Mouse (Mus musculus) neural tube, embryonic 15.5 days (tissue): Measurements from ENCODE around the gene Pde1a. TPM values are rescaled to one million over a fixed set of nuclear protein-coding genes. Genes with fewer than 3 reads are reported as not detected.

ENCODE experiments used
- ATAC-seq: fragments of 200-750 bp; cut with Nextera tagmentation; 2 replicates; pipeline ENCODE4 v1.8.0; 2017; ENCODE audit warnings: mild to moderate bottlenecking, moderate TSS enrichment, moderate library complexity; ENCODE audit not compliant: low FRiP score
- H3K27ac ChIP-seq: fragments of 300-500 bp; sonication (generic); replicated peaks from 2 replicates; pipeline ENCODE4 v1.5.1; 2015; ENCODE audit warnings: mild to moderate bottlenecking, inconsistent platforms
- H3K27me3 ChIP-seq: fragments of 300-500 bp; sonication (generic); replicated peaks from 2 replicates; pipeline ENCODE4 v1.6.1; 2015; ENCODE audit warnings: inconsistent platforms
- H3K36me3 ChIP-seq: fragments of 300-500 bp; sonication (generic); 2 replicates; pipeline ENCODE4 v1.6.1; 2015; ENCODE audit warnings: inconsistent platforms
- H3K4me1 ChIP-seq: fragments of 300-500 bp; sonication (generic); 2 replicates; pipeline ENCODE4 v1.6.1; 2015; ENCODE audit warnings: inconsistent platforms
- H3K4me2 ChIP-seq: fragments of 300-500 bp; sonication (generic); 2 replicates; pipeline ENCODE4 v1.6.1; 2015; ENCODE audit warnings: inconsistent platforms, mild to moderate bottlenecking, moderate library complexity
- H3K4me3 ChIP-seq: fragments of 300-500 bp; sonication (generic); replicated peaks from 2 replicates; pipeline ENCODE4 v1.5.1; 2015; ENCODE audit warnings: mild to moderate bottlenecking, inconsistent platforms
- H3K9ac ChIP-seq: fragments of 300-500 bp; sonication (generic); replicated peaks from 2 replicates; pipeline ENCODE4 v1.6.1; 2015; ENCODE audit warnings: mild to moderate bottlenecking, inconsistent platforms
- H3K9me3 ChIP-seq: fragments of 300-500 bp; sonication (generic); replicated peaks from 2 replicates; pipeline ENCODE4 v1.6.1; 2016; ENCODE audit warnings: inconsistent platforms
- WGBS: fragments of 180-500 bp; shearing (Covaris S2); methylation state at CpG from one replicate; pipeline ENCODE4 v1.1.7; 2015; ENCODE audit warnings: mixed read lengths; 5-methylcytosine and 5-hydroxymethylcytosine counted together
- polyA plus RNA-seq: library from polyadenylated mRNA; unstranded; fragments of >200 nt; fragmentation: Nextera tagmentation; extraction: Ambion mirVana; gene quantifications from 2 replicates; pipeline ENCODE4 v1.2.1, GENCODE M21; 2015

The Pde1a gene
- polyA plus RNA-seq, result 12.0 and 17.1 TPM in 2 replicates

DNA sequence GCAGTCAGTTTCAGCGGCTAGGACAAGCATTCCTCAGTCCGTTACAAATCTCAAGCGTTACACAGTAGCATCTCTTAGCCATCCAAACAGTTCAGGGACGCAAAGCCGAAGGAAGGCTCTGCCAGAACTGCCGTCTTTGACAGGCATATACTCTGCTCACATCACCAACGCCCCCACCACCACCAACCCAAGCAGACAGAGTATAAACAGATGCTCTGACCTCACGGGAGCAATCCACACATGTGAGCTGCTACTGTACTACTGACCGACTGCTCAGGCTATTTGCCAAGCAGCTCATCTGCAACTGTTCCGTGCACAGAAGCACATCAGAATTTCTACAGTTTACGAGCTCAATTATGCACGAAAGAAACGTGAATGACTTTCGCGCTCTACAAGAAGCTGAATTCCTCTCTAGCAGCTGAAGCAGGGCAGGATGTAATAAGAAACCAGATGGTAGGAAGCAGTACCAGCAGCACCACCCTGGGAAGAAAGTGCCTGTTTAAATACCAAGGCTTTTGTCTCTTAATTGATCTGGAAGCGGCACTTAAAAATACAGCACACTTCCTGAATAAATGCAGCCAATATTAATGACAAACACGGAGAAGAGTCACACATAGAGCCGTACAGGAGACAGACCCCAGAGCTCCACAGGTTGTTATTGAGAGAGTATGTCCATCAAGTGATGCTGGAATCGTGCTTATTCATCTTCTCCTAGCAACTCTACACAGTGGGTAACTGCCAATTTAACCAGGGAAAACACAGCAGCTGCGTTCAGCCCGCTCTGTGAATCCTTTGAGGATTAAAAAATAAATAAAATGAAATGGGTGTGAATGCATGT lies at the start of gene Pde1a:
TSS of gene Pde1a (minus strand) at position 598 of the 838 bp plus-strand sequence.
- no peaks in the 10 kb centered on the region for H3K36me3 ChIP-seq
- H3K27ac ChIP-seq, result peak within 1 kb of the TSS; percentile 54
- no peaks in the 10 kb centered on the region for H3K9me3 ChIP-seq
- WGBS, result 5% methylated on average over 21 of the region's 21 CpGs
- peak within 1 kb of the TSS; percentile 38 for H3K4me3 ChIP-seq
- peak within 1 kb of the TSS; percentile 47 for H3K9ac ChIP-seq
- H3K27me3 ChIP-seq, result no peaks in the 10 kb centered on the region
- H3K4me1 ChIP-seq, result peaks cover 14% of the 10 kb centered on the region
- ATAC-seq, result peak; percentile 91
- peak within 1 kb of the TSS; percentile 71 for H3K4me2 ChIP-seq

DNA sequence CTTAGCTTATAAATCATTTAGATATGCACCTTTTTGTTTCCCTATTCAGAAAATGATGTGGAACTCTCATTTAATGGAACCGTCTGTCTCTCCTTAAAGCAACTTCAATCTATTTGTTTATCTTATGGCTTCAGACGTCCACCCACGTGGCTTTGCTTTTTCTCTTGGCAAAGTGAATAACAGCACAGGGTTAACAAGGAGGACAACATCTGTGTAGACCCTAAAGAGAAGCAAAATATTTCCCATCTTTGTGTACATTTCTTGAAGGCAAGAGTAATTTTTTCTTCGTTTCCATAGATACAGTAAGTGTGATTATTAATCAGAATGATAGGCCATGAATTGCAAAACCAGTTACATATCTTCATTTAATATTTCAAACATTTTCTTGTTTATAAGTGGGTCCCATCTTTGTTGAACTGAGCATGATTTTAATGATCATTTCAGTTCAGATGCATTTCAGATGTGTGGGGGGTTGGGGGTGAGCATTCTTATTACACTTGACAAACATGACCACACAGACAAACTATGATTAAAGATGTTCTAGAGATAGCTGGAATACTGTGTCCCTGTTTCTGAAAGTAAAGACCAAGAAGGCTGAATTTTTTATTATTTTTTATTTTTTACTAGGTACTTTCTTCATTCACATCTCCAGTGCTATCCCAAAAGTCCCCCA lies 49.5 kb upstream of the Pde1a start:
- no peaks in the 10 kb centered on the region for H3K9me3 ChIP-seq
- H3K4me3 ChIP-seq, result no peak overlapping the region
- no peak overlapping the region for H3K4me2 ChIP-seq
- H3K27me3 ChIP-seq, result no peaks in the 10 kb centered on the region
- no peaks in the 10 kb centered on the region for H3K4me1 ChIP-seq
- 59% methylated on average over 4 of the region's 4 CpGs for WGBS
- H3K9ac ChIP-seq, result no peak overlapping the region
- H3K27ac ChIP-seq, result no peak overlapping the region
- no peaks in the 10 kb centered on the region for H3K36me3 ChIP-seq
- no peak for ATAC-seq

DNA sequence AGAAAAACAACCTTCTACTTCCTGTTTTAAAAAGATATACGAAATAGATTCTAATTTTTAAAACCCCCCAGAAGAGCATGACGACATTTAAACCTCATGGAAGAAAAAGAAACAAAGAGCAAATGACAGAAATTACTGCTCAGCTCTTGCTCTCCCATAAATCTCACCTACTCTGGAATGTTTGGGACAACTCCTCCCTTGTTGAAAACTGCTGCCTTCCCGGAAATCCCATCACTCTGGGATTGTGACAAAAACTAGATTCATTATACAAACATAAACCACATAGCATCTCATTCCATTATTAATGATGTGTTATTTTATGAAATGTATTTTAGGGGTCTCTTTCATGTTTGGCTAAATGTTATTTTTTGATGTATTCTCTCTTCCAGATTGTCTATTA lies 48.9 kb upstream of the Pde1a start:
- WGBS, result 46% methylated on average over 3 of the region's 3 CpGs
- H3K36me3 ChIP-seq, result no peaks in the 10 kb centered on the region
- no peaks in the 10 kb centered on the region for H3K9me3 ChIP-seq
- H3K4me1 ChIP-seq, result no peaks in the 10 kb centered on the region
- H3K4me3 ChIP-seq, result no peak overlapping the region
- H3K4me2 ChIP-seq, result no peak overlapping the region
- H3K9ac ChIP-seq, result no peak overlapping the region
- no peaks in the 10 kb centered on the region for H3K27me3 ChIP-seq
- H3K27ac ChIP-seq, result no peak overlapping the region
- ATAC-seq, result no peak

- no peaks in the 10 kb centered on the region for H3K4me1 ChIP-seq
- no peak overlapping the region for H3K9ac ChIP-seq
- 95% methylated on average over 1 of the region's 1 CpGs for WGBS
- no peak overlapping the region for H3K27ac ChIP-seq
- H3K4me2 ChIP-seq, result no peak overlapping the region
- no peaks in the 10 kb centered on the region for H3K36me3 ChIP-seq
- H3K4me3 ChIP-seq, result no peak overlapping the region
- H3K27me3 ChIP-seq, result no peaks in the 10 kb centered on the region
- H3K9me3 ChIP-seq, result no peaks in the 10 kb centered on the region
- ATAC-seq, result no peak
Measured at GRCm38 (mm10) chr2:80168103-80168502, 38.8 kb upstream of the Pde1a start.

- 91% methylated on average over 2 of the region's 2 CpGs for WGBS
- Histone ChIP-seq H3K27ac (no peak overlapping the region), H3K9ac (no peak overlapping the region), H3K27me3 (no peaks in the 10 kb centered on the region), H3K4me1 (no peaks in the 10 kb centered on the region), H3K9me3 (no peaks in the 10 kb centered on the region), H3K36me3 (no peaks in the 10 kb centered on the region), H3K4me3 (no peak overlapping the region), H3K4me2 (no peak overlapping the region)
- no peak for ATAC-seq
Measured at GRCm38 (mm10) chr2:80158784-80159183, 29.5 kb upstream of the Pde1a start.

GRCm38 (mm10) chr2:80158196-80158595 lies 28.9 kb upstream of the Pde1a start:
- no peak overlapping the region for H3K4me3 ChIP-seq
- ATAC-seq, result no peak
- H3K36me3 ChIP-seq, result no peaks in the 10 kb centered on the region
- no peaks in the 10 kb centered on the region for H3K27me3 ChIP-seq
- H3K27ac ChIP-seq, result no peak overlapping the region
- H3K4me1 ChIP-seq, result no peaks in the 10 kb centered on the region
- no peaks in the 10 kb centered on the region for H3K9me3 ChIP-seq
- no peak overlapping the region for H3K4me2 ChIP-seq
- no peak overlapping the region for H3K9ac ChIP-seq
- WGBS, result 87% methylated on average over 3 of the region's 3 CpGs

GRCm38 (mm10) chr2:80150019-80150418 lies 20.8 kb upstream of the Pde1a start:
- H3K27ac ChIP-seq, result no peak overlapping the region
- H3K9ac ChIP-seq, result no peak overlapping the region
- ATAC-seq, result no peak
- H3K36me3 ChIP-seq, result no peaks in the 10 kb centered on the region
- WGBS, result 82% methylated on average over 6 of the region's 6 CpGs
- no peaks in the 10 kb centered on the region for H3K9me3 ChIP-seq
- no peaks in the 10 kb centered on the region for H3K4me1 ChIP-seq
- H3K27me3 ChIP-seq, result no peaks in the 10 kb centered on the region
- no peak overlapping the region for H3K4me3 ChIP-seq
- no peak overlapping the region for H3K4me2 ChIP-seq

DNA sequence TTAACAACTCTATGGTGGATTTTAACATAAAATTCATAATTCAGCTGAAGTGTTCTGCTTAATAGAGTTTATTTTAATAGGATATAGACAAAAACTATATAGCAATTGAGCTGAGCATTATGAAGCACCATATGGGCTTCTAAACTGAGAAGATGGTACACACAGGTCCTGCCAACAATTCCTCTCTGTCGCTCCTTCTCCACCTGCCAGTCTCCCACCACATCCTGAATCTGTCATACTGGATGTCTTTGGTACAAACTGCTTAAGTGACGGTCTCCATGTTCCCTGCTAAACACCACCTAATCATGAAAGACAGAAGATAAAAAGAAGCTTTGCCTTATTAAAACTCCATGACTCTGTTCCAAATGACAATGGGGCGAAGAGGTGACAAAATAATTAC lies 20.1 kb upstream of the Pde1a start:
- no peak for ATAC-seq
- no peak overlapping the region for H3K4me2 ChIP-seq
- H3K4me3 ChIP-seq, result no peak overlapping the region
- no peaks in the 10 kb centered on the region for H3K36me3 ChIP-seq
- no peak overlapping the region for H3K27ac ChIP-seq
- H3K9me3 ChIP-seq, result no peaks in the 10 kb centered on the region
- WGBS, result 85% methylated on average over 3 of the region's 3 CpGs
- H3K4me1 ChIP-seq, result no peaks in the 10 kb centered on the region
- H3K9ac ChIP-seq, result no peak overlapping the region
- no peaks in the 10 kb centered on the region for H3K27me3 ChIP-seq

DNA sequence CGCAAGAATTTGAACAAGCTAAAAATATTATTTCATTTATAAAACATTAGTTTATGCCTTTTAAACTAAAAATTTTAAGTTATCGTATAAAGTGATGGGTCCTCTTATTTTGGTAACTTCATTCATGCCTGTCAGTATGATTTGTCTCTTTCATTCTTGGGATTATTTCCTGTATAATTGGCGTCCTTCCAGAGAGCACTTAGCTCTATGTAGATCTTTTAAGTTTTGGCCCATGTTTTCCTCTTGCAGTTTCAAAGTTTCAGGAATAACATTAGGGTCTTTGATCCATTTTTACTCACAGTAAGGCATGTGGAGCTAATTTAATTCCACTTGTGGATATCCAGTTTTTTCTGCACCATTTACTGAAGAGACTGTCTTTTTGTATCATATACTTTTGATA lies 5.8 kb upstream of the Pde1a start:
- ATAC-seq, result no peak
- H3K27me3 ChIP-seq, result no peaks in the 10 kb centered on the region
- no peak overlapping the region for H3K4me2 ChIP-seq
- H3K36me3 ChIP-seq, result no peaks in the 10 kb centered on the region
- H3K9ac ChIP-seq, result no peak overlapping the region
- H3K9me3 ChIP-seq, result no peaks in the 10 kb centered on the region
- WGBS, result 84% methylated on average over 3 of the region's 3 CpGs
- no peaks in the 10 kb centered on the region for H3K4me1 ChIP-seq
- H3K27ac ChIP-seq, result no peak overlapping the region
- H3K4me3 ChIP-seq, result no peak overlapping the region

- H3K4me3 ChIP-seq, result no peak overlapping the region
- H3K27me3 ChIP-seq, result no peaks in the 10 kb centered on the region
- ATAC-seq, result no peak
- no peak overlapping the region for H3K27ac ChIP-seq
- 85% methylated on average over 3 of the region's 3 CpGs for WGBS
- no peak overlapping the region for H3K4me2 ChIP-seq
- H3K9ac ChIP-seq, result no peak overlapping the region
- H3K36me3 ChIP-seq, result no peaks in the 10 kb centered on the region
- no peaks in the 10 kb centered on the region for H3K9me3 ChIP-seq
- peaks cover 14% of the 10 kb centered on the region for H3K4me1 ChIP-seq
Measured at GRCm38 (mm10) chr2:80132677-80133076, 3.4 kb upstream of the Pde1a start.

- WGBS, result 8% methylated on average over 4 of the region's 4 CpGs
- H3K4me1 ChIP-seq, result peaks cover 14% of the 10 kb centered on the region
- peak overlapping the region; percentile 29 for H3K4me2 ChIP-seq
- H3K27ac ChIP-seq, result no peak overlapping the region
- no peak overlapping the region for H3K9ac ChIP-seq
- no peak for ATAC-seq
- no peaks in the 10 kb centered on the region for H3K27me3 ChIP-seq
- H3K36me3 ChIP-seq, result no peaks in the 10 kb centered on the region
- H3K4me3 ChIP-seq, result peak overlapping the region; percentile 14; the same call in 1 of the 2 replicates
- no peaks in the 10 kb centered on the region for H3K9me3 ChIP-seq
Measured at GRCm38 (mm10) chr2:80126663-80127062, 2.6 kb downstream of the Pde1a start.

DNA sequence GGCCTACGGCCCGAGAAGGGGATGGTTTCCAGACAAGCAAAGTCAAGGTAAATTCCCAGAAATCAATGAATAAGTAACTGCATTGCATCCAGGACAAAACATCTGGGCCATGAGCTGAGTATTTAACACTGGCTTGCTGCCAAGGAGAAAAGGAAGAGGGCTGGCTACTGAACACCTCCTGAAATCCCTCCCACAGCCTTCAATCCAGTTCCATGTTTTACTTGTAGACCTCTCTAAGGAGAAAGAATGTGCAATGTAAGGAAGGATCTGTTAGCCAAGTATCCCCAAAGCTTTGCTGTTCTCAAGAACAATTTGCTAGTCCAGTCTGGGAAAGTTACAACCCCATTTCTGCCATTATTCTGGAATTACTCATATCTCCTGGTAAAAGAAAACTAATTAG lies 42.4 kb downstream of the Pde1a start:
- H3K27ac ChIP-seq, result no peak overlapping the region
- H3K9ac ChIP-seq, result no peak overlapping the region
- no peaks in the 10 kb centered on the region for H3K4me1 ChIP-seq
- no peaks in the 10 kb centered on the region for H3K36me3 ChIP-seq
- H3K4me3 ChIP-seq, result no peak overlapping the region
- H3K4me2 ChIP-seq, result no peak overlapping the region
- WGBS, result 94% methylated on average over 2 of the region's 2 CpGs
- H3K27me3 ChIP-seq, result no peaks in the 10 kb centered on the region
- no peak for ATAC-seq
- no peaks in the 10 kb centered on the region for H3K9me3 ChIP-seq
